Mouse (Mus musculus) embryonic facial prominence, embryonic 13.5 days (tissue): ENCODE measurements around the gene Pcbp4. TPM values are rescaled to one million over a fixed set of nuclear protein-coding genes. Genes with fewer than 3 reads are reported as not detected.
A peak's percentile ranks its signal among the peaks of the same experiment; 100 is the strongest.

Source experiments
- ATAC-seq: fragments of 200-750 bp; cut with Nextera tagmentation; 2 replicates; pipeline ENCODE4 v1.8.0; 2017; ENCODE audit warnings: low read depth; ENCODE audit not compliant: insufficient number of reproducible peaks, insufficient read depth, low FRiP score, low TSS enrichment
- H3K27ac ChIP-seq: fragments of 300-500 bp; sonication (generic); 2 replicates; pipeline ENCODE4 v1.5.1; 2015; ENCODE audit warnings: moderate library complexity, mild to moderate bottlenecking, inconsistent platforms
- H3K27me3 ChIP-seq: fragments of 300-500 bp; sonication (generic); 2 replicates; pipeline ENCODE4 v1.6.1; 2015; ENCODE audit warnings: mild to moderate bottlenecking, inconsistent platforms
- H3K36me3 ChIP-seq: fragments of 300-500 bp; sonication (generic); 2 replicates; pipeline ENCODE4 v1.6.1; 2015; ENCODE audit warnings: mild to moderate bottlenecking, inconsistent platforms
- H3K4me1 ChIP-seq: fragments of 300-500 bp; sonication (generic); 2 replicates; pipeline ENCODE4 v1.6.1; 2015; ENCODE audit warnings: inconsistent platforms
- H3K4me2 ChIP-seq: fragments of 300-500 bp; sonication (generic); 2 replicates; pipeline ENCODE4 v1.6.1; 2015; ENCODE audit warnings: moderate library complexity, mild to moderate bottlenecking, inconsistent platforms
- H3K4me3 ChIP-seq: fragments of 300-500 bp; sonication (generic); 2 replicates; pipeline ENCODE4 v1.5.1; 2015; ENCODE audit warnings: mild to moderate bottlenecking, inconsistent platforms
- H3K9ac ChIP-seq: fragments of 300-500 bp; sonication (generic); 2 replicates; pipeline ENCODE4 v1.6.1; 2015; ENCODE audit warnings: mild to moderate bottlenecking, inconsistent platforms
- H3K9me3 ChIP-seq: fragments of 300-500 bp; sonication (generic); 2 replicates; pipeline ENCODE4 v1.6.1; 2016; ENCODE audit warnings: inconsistent platforms
- WGBS: fragments of 180-500 bp; shearing (Covaris S2); methylation state at CpG from one replicate; pipeline ENCODE4 v1.1.7; 2015; ENCODE audit warnings: mixed read lengths; 5-methylcytosine and 5-hydroxymethylcytosine counted together
- polyA plus RNA-seq: library from polyadenylated mRNA; unstranded; fragments of >200 nt; fragmentation: Nextera tagmentation; extraction: Ambion mirVana; gene quantifications from 2 replicates; pipeline ENCODE4 v1.2.1, GENCODE M21; 2015

Gene Pcbp4
- polyA plus RNA-seq, 1 experiment from 2014 or later = 133 TPM

- H3K4me1 ChIP-seq = peaks cover 78% of the 10 kb centered on the region
- H3K36me3 ChIP-seq = peaks cover 33% of the 10 kb centered on the region
- peak overlapping the region; percentile 92 for H3K27ac ChIP-seq
- ATAC-seq = no peak
- peak overlapping the region; percentile 97 for H3K4me2 ChIP-seq
- H3K4me3 ChIP-seq = peak overlapping the region; percentile 69
- peak overlapping the region; percentile 85 for H3K9ac ChIP-seq
- WGBS = 32% methylated on average over 15 of the region's 15 CpGs
- no peaks in the 10 kb centered on the region for H3K27me3 ChIP-seq
- H3K9me3 ChIP-seq = no peaks in the 10 kb centered on the region
These were observed 3.5 kb downstream of the Pcbp4 start for GRCm38 (mm10) chr9:106456325-106457162.

DNA sequence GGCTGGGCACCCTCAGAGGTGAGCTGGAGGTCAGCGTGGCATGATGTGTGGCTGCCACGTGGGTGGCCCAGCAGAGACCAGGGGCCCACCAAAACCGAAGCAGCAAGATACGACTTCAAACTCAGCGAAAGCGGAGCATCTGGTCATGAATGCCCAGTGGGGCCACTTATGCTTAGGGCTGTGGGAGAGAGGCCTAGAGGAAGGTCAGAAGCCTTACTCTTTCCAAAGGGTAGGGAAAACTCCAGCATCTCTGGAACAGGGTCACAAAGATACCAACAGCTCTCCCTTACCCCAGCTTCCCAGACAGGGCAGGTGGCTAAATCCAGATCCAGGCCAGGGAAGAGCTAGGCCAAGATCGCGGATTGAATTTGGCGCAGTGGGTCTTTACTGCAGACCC, 4.1 kb downstream of the Pcbp4 start:
- ATAC-seq = no peak
- H3K9me3 ChIP-seq = no peaks in the 10 kb centered on the region
- H3K4me3 ChIP-seq = peak overlapping the region; percentile 69
- WGBS = 48% methylated on average over 9 of the region's 9 CpGs
- H3K27ac ChIP-seq = peak overlapping the region; percentile 92
- H3K27me3 ChIP-seq = no peaks in the 10 kb centered on the region
- H3K4me2 ChIP-seq = peak overlapping the region; percentile 97
- peaks cover 72% of the 10 kb centered on the region for H3K4me1 ChIP-seq
- peak overlapping the region; percentile 85 for H3K9ac ChIP-seq
- H3K36me3 ChIP-seq = peaks cover 35% of the 10 kb centered on the region

GRCm38 (mm10) chr9:106457920-106458319, 4.8 kb downstream of the Pcbp4 start:
- Histone ChIP-seq H3K27ac (no peak overlapping the region), H3K27me3 (no peaks in the 10 kb centered on the region), H3K9me3 (no peaks in the 10 kb centered on the region), H3K9ac (no peak overlapping the region), H3K4me1 (peaks cover 64% of the 10 kb centered on the region), H3K36me3 (peaks cover 40% of the 10 kb centered on the region), H3K4me2 (no peak overlapping the region), H3K4me3 (no peak overlapping the region)
- ATAC-seq = no peak
- 71% methylated on average over 5 of the region's 5 CpGs for WGBS

DNA sequence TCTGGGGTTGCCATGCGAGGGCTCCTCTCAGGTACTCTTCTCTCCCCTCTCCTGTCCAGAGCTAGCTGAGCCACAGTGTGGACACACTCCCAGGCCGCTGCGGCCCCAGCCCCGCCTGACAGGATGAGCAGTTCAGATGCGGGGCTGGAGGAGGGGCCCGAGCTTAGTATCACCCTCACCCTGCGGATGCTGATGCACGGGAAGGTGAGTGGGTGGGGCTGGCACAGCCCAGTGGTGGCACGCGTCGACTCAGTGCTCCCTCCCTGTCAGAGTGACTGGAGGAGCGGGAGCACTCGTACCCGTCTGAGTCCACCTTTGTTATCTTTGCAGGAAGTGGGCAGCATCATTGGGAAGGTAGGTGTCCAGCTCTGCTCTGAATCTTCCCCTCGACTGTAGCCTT, 6.9 kb downstream of the Pcbp4 start:
- no peak overlapping the region for H3K4me3 ChIP-seq
- no peak for ATAC-seq
- no peak overlapping the region for H3K4me2 ChIP-seq
- H3K4me1 ChIP-seq = peaks cover 60% of the 10 kb centered on the region
- H3K27ac ChIP-seq = no peak overlapping the region
- no peaks in the 10 kb centered on the region for H3K9me3 ChIP-seq
- peaks cover 55% of the 10 kb centered on the region for H3K36me3 ChIP-seq
- H3K27me3 ChIP-seq = peaks cover 11% of the 10 kb centered on the region; the same call in 1 of the 2 replicates
- WGBS = 81% methylated on average over 15 of the region's 15 CpGs
- no peak overlapping the region for H3K9ac ChIP-seq

DNA sequence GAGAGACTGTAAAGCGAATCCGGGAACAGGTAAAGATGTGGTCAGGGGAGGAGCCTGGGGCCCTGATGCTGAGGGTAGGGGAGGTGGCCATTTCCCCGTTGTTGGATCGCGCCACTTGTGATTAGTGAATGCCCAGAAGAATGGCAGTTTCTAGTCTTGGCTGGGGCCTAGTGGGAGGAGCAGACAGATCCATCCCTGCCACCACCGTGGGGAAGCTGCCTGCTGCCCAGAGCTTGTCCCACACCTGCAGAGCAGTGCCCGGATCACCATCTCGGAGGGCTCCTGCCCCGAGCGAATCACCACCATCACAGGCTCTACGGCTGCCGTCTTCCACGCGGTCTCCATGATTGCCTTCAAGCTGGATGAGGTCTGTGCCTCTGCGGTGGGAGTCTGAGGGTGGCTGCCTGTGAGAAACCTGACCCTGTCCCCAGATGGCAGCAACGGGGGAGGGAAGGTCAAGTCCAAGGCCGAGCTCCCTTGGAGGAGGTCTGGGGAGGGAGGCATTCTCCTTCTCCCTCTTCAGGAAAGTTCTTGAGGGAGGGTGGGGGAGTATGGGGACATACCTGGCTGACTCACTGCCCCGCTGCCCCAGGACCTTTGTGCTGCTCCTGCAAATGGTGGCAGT, 7.4 kb downstream of the Pcbp4 start:
- no peaks in the 10 kb centered on the region for H3K9me3 ChIP-seq
- H3K27me3 ChIP-seq = peaks cover 11% of the 10 kb centered on the region; the same call in 1 of the 2 replicates
- ATAC-seq = no peak
- peaks cover 55% of the 10 kb centered on the region for H3K36me3 ChIP-seq
- H3K4me1 ChIP-seq = peaks cover 59% of the 10 kb centered on the region
- H3K9ac ChIP-seq = no peak overlapping the region
- no peak overlapping the region for H3K27ac ChIP-seq
- H3K4me2 ChIP-seq = no peak overlapping the region
- H3K4me3 ChIP-seq = no peak overlapping the region
- WGBS = 66% methylated on average over 18 of the region's 18 CpGs

DNA sequence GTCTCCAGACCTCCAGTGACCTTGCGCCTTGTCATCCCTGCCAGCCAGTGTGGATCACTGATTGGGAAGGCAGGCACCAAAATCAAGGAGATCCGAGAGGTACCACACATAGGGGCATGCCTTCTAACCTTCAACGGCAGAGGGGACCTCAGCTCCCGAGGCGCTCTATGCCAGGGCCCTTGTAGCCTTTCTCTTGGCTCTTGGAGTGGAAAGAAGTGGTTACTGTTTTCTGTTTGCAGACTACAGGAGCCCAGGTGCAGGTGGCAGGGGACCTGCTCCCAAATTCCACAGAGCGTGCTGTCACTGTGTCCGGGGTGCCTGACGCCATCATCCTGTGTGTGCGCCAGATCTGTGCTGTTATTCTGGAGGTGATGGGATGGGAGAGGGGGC, 7.9 kb downstream of the Pcbp4 start:
- Histone ChIP-seq H3K4me2 (no peak overlapping the region), H3K27ac (no peak overlapping the region), H3K4me1 (peaks cover 59% of the 10 kb centered on the region), H3K36me3 (peaks cover 55% of the 10 kb centered on the region), H3K27me3 (peaks cover 11% of the 10 kb centered on the region), H3K9ac (no peak overlapping the region), H3K9me3 (no peaks in the 10 kb centered on the region), H3K4me3 (no peak overlapping the region)
- WGBS = 89% methylated on average over 9 of the region's 9 CpGs
- ATAC-seq = no peak

DNA sequence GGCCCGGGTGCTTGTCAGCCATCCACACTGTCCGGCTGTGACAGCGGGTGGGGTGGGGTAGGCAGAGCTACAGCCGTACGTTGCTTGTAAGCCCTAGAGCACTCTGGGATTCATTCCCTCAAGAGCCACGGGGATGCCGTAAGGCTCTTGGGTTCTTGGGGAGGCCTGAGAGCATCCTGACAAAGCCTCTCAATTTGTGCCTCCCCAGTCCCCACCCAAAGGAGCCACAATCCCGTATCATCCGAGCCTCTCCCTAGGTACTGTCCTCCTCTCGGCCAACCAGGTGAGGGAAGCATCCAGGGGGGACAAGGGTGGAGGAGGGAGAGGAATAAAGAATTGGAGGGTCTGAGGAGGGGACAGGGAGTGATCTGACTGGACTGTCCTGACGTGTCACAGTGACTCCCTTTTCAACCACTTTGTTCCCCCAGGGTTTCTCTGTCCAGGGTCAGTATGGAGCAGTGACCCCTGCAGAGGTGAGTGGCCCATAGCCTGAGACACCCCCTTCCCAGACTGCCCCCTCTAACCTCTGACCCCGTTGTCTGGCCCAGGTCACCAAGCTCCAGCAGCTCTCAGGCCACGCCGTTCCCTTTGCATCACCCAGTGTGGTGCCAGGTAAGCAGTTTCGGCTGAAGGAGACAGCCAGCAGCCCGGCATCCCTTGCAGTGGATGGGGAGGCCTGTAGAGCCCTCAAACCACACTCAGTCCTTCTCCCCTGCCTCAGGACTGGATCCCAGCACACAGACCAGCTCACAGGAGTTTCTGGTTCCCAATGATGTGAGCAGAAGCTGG, 8.7 kb downstream of the Pcbp4 start:
- ATAC-seq = no peak
- Histone ChIP-seq H3K27ac (no peak overlapping the region), H3K9me3 (no peaks in the 10 kb centered on the region), H3K27me3 (peaks cover 11% of the 10 kb centered on the region), H3K4me3 (no peak overlapping the region), H3K4me1 (peaks cover 52% of the 10 kb centered on the region), H3K9ac (no peak overlapping the region), H3K4me2 (no peak overlapping the region), H3K36me3 (peaks cover 55% of the 10 kb centered on the region)
- 78% methylated on average over 16 of the region's 16 CpGs for WGBS

DNA sequence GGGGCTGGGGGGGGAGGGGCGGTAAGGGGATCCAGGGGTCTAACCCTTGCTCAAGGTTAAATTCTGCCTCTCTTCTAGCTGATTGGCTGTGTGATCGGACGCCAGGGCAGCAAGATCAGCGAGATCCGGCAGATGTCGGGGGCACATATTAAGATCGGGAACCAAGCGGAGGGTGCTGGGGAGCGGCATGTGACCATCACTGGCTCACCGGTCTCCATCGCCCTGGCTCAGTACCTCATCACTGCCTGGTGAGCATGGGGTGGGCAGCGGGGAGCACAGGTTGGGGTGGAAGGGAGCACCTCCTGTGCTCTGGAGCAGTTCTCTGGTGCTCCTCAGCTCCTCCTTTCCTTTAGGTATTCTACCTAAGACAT, 9.3 kb downstream of the Pcbp4 start:
- WGBS = 89% methylated on average over 12 of the region's 12 CpGs
- Histone ChIP-seq H3K9me3 (no peaks in the 10 kb centered on the region), H3K27me3 (peaks cover 11% of the 10 kb centered on the region), H3K4me1 (peaks cover 46% of the 10 kb centered on the region), H3K9ac (no peak overlapping the region), H3K36me3 (peaks cover 55% of the 10 kb centered on the region), H3K27ac (no peak overlapping the region), H3K4me3 (no peak overlapping the region), H3K4me2 (no peak overlapping the region)
- no peak for ATAC-seq

GRCm38 (mm10) chr9:106463122-106464063, 10.3 kb downstream of the Pcbp4 start:
- peaks cover 49% of the 10 kb centered on the region for H3K36me3 ChIP-seq
- H3K27ac ChIP-seq = no peak overlapping the region; the same call in 1 of the 2 replicates
- H3K27me3 ChIP-seq = peaks cover 11% of the 10 kb centered on the region
- no peaks in the 10 kb centered on the region for H3K9me3 ChIP-seq
- ATAC-seq = no peak
- H3K9ac ChIP-seq = 0 out of 2 replicates have a peak overlapping the region, but pooled peaks have one; percentile 16
- H3K4me3 ChIP-seq = no peak overlapping the region
- H3K4me2 ChIP-seq = no peak overlapping the region
- WGBS = 80% methylated on average over 21 of the region's 21 CpGs
- H3K4me1 ChIP-seq = peaks cover 36% of the 10 kb centered on the region

DNA sequence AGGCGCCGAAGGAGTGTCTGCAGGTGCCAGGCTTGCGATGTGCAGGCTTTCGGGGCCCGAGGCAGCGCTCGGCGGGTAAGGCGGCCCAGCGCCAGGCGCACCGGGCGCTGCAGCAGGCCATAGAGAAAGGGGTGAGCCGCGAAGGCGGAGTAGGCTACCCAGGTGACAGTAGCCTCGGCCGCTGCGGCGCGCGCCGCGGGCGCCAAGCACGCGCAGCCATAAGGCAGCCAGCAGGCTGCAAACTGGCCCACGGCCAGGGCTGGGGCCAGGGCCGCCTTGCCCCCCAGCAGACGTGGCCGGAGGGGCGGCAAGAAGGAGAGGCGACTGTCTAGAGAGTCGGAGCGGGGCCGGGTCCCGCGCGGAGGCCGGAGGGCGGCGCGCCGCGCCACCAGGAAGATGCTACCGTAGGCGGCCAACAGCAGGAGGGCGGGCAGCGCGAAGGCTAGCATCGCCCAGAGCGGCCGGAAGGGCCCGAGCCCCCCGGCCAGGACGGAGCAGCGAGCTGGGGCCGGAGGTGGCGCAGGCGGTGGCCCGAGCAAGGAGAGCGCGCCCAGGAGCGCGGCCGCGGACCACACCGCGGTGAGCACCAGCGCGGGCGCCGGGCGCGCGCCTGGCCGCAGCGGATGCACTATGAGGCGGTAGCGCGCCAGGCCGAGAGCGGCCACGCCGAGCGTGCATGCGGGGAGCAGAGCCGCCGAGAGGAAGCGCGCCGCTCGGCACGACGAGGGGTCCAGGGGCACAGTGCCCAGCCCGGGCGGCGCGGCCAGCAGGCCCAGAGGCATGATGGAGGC, 11.9 kb downstream of the Pcbp4 start:
- Histone ChIP-seq H3K9me3 (no peaks in the 10 kb centered on the region), H3K9ac (peak overlapping the region; percentile 77), H3K4me2 (peak overlapping the region; percentile 98), H3K4me1 (peaks cover 25% of the 10 kb centered on the region), H3K4me3 (peak overlapping the region; percentile 59), H3K27ac (no peak overlapping the region), H3K27me3 (peaks cover 11% of the 10 kb centered on the region), H3K36me3 (peaks cover 41% of the 10 kb centered on the region)
- 3% methylated on average over 99 of the region's 99 CpGs for WGBS
- peak; percentile 23; the same call in 1 of the 2 replicates for ATAC-seq
